Mouse (Mus musculus): ENCODE measurements around the gene Tspan6. TPM values are rescaled to one million over a fixed set of nuclear protein-coding genes. Genes with fewer than 3 reads are reported as not detected.

The Tspan6 gene
- 16.3 and 16.5 TPM in 2 replicates for polyA plus RNA-seq (2012; rRNA removed)

DNA sequence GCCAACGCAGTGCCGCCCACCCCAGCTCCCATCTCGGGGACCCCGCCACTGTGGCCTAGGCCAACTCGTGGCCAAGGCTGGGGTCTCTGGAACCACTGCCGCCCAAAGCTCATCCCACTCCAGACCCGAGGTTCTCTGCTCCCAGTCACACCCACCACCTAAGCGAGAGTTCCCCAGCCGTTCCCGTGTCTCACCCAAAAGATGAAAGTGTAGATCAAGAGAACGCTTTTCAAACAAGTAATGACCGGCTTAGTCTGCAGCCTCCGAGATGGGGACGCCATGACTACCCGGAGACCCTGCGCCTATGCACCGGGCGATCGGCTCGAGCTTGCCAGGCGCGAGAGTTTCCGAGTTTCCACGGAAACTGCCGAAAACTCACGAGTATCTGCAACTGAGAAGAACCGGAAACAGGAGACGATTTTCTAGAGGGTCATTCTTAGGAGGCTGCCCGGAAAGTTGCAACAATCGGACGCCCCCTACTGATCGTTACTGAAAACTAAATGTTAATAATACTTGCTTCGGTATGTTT is at the start of gene Tspan6:
TSS of gene Tspan6 (minus strand) at position 416 of the 529 bp plus-strand sequence.
- Histone ChIP-seq H3K27ac (ENCODE audit: insufficient read depth, low read length) (no peak within 1 kb of the TSS), H3K4me1 (ENCODE audit: control insufficient read depth, insufficient read depth, low read length) (no peaks in the 10 kb centered on the region), H3K4me3 (ENCODE audit: insufficient read depth, low read length) (peak within 1 kb of the TSS; percentile 52)
- no peak for TF ChIP-seq POLR2A (IDR thresholded peaks at IDR 0.05; ENCODE audit: extremely low read depth, insufficient read depth, low read length)
- peak; percentile 29; the same call in 1 of the 2 replicates for TF ChIP-seq CTCF (IDR thresholded peaks at IDR 0.05; ENCODE audit: extremely low read depth, insufficient read depth, low read length)

DNA sequence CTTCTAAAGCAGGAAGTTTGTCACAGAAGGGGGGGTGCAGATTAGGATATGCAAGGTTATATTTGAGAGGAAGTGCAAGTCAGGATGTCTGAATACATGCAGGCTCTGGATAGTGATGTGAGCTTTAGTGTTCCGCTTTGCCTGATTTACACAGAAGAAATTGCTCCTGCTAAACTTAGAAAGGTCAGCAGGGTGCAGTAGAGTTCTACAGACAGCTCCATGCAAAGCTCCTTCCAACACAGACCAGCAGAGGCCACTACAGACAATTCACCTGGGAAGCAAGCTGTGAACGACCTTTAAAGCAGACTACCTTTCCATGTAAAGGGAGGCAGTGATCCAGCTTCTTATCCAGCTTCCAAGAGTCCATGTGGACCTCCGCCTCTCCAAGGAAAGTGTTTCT is 49.2 kb upstream of the Tspan6 start:
- TF ChIP-seq CTCF (IDR thresholded peaks at IDR 0.05; ENCODE audit: extremely low read depth, insufficient read depth, low read length) (peak; percentile 87), POLR2A (IDR thresholded peaks at IDR 0.05; ENCODE audit: extremely low read depth, insufficient read depth, low read length) (no peak)
- Histone ChIP-seq H3K4me3 (ENCODE audit: insufficient read depth, low read length) (no peak overlapping the region), H3K4me1 (ENCODE audit: control insufficient read depth, insufficient read depth, low read length) (no peaks in the 10 kb centered on the region), H3K27ac (ENCODE audit: insufficient read depth, low read length) (no peak overlapping the region)

DNA sequence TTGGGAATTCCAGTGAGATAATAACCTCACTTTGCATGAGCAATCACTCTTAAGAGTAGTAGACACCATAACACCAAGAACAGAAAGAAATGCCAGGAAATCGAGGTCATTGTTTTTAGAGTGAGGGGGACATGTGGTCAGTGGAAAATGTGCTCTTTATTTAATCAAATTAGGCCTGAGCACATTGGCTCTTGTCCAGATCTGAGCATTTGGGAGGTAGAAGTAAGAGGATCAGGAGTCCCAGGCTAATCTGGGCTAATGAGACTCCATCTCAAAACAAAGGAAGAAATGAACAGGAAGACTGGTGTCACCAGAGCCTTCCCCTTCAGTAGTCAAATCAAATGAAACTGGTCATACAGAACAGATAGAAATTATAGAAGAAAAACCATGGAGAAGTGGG is 41.3 kb upstream of the Tspan6 start:
- no peaks in the 10 kb centered on the region for H3K4me1 ChIP-seq (ENCODE audit: control insufficient read depth, insufficient read depth, low read length)
- no peak for TF ChIP-seq POLR2A (IDR thresholded peaks at IDR 0.05; ENCODE audit: extremely low read depth, insufficient read depth, low read length)
- TF ChIP-seq CTCF (IDR thresholded peaks at IDR 0.05; ENCODE audit: extremely low read depth, insufficient read depth, low read length): no peak
- no peak overlapping the region for H3K27ac ChIP-seq (ENCODE audit: insufficient read depth, low read length)
- H3K4me3 ChIP-seq (ENCODE audit: insufficient read depth, low read length): no peak overlapping the region

DNA sequence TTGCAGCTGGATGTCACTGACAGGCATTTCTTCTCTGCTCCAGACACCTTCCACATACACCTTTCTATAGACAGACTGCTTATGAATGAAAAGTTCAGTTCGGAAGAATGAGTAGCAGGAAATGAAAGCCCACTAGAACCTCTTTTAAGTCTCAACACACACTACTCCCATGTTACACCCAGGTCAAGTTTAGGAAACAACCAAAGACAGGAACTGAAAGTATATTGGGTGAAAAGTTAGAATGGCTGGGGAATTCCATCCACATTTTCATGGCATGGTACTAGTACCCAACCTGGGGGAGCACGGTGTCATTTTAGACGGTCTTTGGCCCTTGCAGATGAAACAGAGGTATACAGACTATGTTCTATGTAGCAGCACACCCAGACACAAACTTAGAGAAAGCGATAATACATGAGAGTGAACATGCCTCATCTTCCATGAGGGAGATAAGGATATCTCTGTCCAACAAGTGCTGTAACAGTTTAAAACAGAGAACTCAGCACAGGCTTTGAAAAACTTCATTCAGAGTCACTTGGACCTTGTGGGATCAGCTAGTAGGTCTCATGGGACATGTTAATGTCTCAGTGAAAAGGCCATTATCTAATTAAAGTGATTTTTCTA is 38.5 kb upstream of the Tspan6 start:
- no peaks in the 10 kb centered on the region for H3K4me1 ChIP-seq (ENCODE audit: control insufficient read depth, insufficient read depth, low read length)

DNA sequence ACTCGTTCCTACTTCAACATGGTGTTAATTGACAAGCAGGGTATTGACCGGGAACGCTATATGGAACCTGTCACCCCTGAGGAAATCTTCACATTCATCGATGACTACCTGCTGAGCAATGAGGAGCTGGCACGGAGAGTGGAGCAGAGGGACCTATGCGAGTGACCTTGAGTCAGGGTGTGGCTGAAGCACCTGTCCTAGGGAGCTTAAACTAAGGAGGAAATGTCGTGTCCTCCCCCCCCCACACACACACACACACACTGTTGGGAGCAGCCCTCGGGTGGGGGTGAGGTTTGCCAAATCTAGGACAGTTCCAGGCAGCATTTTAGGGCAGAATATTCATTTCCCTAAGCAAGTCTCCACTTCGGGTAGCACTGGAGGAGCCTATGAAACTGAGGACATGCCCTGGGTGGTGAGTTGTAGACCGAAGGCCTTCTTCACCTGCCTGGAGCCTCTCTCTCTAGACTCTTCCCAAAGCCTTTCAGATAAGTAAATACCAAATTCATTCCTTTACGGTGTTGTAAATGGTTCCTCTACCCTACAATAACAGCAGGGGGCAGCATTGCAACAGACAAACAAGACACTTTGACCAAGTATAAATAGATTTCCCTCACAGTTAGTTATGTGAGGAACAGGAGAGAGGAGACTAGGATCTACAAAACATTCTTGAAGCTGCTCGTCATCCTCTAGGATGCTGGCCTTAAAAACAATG is 33.2 kb upstream of the Tspan6 start:
- TF ChIP-seq CTCF (IDR thresholded peaks at IDR 0.05; ENCODE audit: extremely low read depth, insufficient read depth, low read length) (no peak), POLR2A (IDR thresholded peaks at IDR 0.05; ENCODE audit: extremely low read depth, insufficient read depth, low read length) (no peak)
- Histone ChIP-seq H3K4me1 (ENCODE audit: control insufficient read depth, insufficient read depth, low read length) (no peaks in the 10 kb centered on the region), H3K27ac (ENCODE audit: insufficient read depth, low read length) (no peak overlapping the region), H3K4me3 (ENCODE audit: insufficient read depth, low read length) (no peak overlapping the region)

More for the DNA sequence above, 38.5 kb upstream of the Tspan6 start:
- Histone ChIP-seq H3K4me3 (ENCODE audit: insufficient read depth, low read length) (no peak overlapping the region), H3K27ac (ENCODE audit: insufficient read depth, low read length) (no peak overlapping the region)
- TF ChIP-seq CTCF (IDR thresholded peaks at IDR 0.05; ENCODE audit: extremely low read depth, insufficient read depth, low read length): no peak

DNA sequence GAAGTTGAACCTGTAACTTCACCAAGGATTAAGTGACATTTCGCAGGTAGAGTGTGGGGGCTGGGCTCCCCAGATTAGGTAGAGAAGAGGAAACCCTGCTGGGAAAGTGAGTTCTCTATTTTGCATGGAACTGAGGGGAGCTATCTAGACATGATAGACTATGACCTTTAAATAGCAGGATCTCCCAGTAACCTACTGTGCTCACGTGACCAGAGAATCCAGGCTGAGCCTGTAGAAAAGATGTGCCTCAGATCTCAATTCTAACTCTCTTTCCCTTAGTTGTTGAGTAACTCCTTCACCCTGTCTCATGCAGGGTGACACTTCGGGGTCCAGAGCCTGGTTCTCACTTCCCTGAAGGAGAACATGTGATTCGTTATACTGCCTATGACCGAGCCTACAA is 28.5 kb upstream of the Tspan6 start:
- no peak for TF ChIP-seq POLR2A (IDR thresholded peaks at IDR 0.05; ENCODE audit: extremely low read depth, insufficient read depth, low read length)
- TF ChIP-seq CTCF (IDR thresholded peaks at IDR 0.05; ENCODE audit: extremely low read depth, insufficient read depth, low read length): no peak
- no peaks in the 10 kb centered on the region for H3K4me1 ChIP-seq (ENCODE audit: control insufficient read depth, insufficient read depth, low read length)
- no peak overlapping the region for H3K4me3 ChIP-seq (ENCODE audit: insufficient read depth, low read length)
- H3K27ac ChIP-seq (ENCODE audit: insufficient read depth, low read length): no peak overlapping the region

DNA sequence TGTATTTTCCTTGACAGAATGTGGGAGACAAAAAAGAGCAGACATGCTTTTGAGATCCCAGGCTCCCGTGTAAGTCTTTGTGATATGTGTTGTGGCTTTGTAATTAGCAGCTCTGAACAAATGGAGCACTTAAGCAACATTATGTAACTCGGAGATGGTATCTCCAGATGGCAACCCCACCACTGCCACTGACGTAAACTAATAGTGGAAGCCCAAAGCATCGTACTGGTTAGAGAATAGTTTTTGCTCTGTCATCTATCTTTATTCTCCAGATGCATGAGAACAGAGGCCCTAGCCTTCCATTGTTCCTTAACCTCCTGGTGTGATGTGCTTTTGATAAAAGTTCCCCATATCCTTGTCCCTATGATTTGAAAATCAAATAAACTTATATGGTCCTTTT is 23.0 kb upstream of the Tspan6 start:
- no peak for TF ChIP-seq POLR2A (IDR thresholded peaks at IDR 0.05; ENCODE audit: extremely low read depth, insufficient read depth, low read length)
- no peak for TF ChIP-seq CTCF (IDR thresholded peaks at IDR 0.05; ENCODE audit: extremely low read depth, insufficient read depth, low read length)
- Histone ChIP-seq H3K4me3 (ENCODE audit: insufficient read depth, low read length) (no peak overlapping the region), H3K4me1 (ENCODE audit: control insufficient read depth, insufficient read depth, low read length) (no peaks in the 10 kb centered on the region), H3K27ac (ENCODE audit: insufficient read depth, low read length) (no peak overlapping the region)

DNA sequence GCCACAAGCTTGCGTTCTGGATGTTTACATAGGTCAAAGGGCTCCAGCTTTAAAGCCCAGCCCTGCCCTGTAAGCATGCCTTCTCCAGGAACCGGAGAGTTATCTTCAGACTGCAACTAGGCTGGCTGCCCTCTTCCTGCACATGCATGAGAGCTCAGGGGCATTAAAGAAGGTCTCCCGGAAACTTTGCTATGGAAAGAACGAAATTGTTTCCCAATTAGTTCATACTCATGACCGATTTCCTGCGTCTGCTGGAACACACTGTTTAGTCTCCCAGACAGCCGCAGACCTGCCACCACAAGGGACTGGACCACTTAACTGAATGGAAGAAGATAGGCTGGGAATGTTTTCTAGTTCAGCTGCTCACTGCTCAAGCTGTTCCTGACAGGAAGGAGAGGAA is 16.0 kb upstream of the Tspan6 start:
- H3K4me3 ChIP-seq (ENCODE audit: insufficient read depth, low read length): no peak overlapping the region
- TF ChIP-seq CTCF (IDR thresholded peaks at IDR 0.05; ENCODE audit: extremely low read depth, insufficient read depth, low read length) (no peak), POLR2A (IDR thresholded peaks at IDR 0.05; ENCODE audit: extremely low read depth, insufficient read depth, low read length) (no peak)
- no peak overlapping the region for H3K27ac ChIP-seq (ENCODE audit: insufficient read depth, low read length)
- no peaks in the 10 kb centered on the region for H3K4me1 ChIP-seq (ENCODE audit: control insufficient read depth, insufficient read depth, low read length)

DNA sequence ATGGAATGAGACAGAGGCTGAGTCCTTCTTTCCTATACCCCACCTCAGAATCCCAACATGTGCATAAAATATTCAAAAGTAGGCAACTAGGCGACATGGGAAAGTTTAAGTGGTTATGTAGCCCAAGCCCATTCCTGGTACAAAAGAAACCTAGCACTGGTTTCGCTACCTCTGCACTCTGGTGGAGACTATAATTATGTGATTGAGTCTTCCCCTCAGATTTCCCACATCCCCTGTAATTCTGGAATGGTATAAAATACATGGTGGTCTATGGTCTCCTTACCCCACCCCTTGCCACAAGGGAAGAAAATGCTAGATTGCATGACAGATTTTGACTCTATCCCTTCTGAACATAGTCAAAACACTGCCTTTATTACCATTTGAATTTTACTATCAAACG is 14.8 kb upstream of the Tspan6 start:
- Histone ChIP-seq H3K27ac (ENCODE audit: insufficient read depth, low read length) (no peak overlapping the region), H3K4me3 (ENCODE audit: insufficient read depth, low read length) (no peak overlapping the region), H3K4me1 (ENCODE audit: control insufficient read depth, insufficient read depth, low read length) (no peaks in the 10 kb centered on the region)
- TF ChIP-seq POLR2A (IDR thresholded peaks at IDR 0.05; ENCODE audit: extremely low read depth, insufficient read depth, low read length) (no peak), CTCF (IDR thresholded peaks at IDR 0.05; ENCODE audit: extremely low read depth, insufficient read depth, low read length) (no peak)
